Mouse (Mus musculus) right cerebral cortex, adult 18-20 months (tissue): Measurements from ENCODE around the gene Slc17a9.
A peak's percentile ranks its signal among the peaks of the same experiment; 100 is the strongest.

Source experiments
- DNase-seq: peaks from one replicate; pipeline ENCODE4 v3.0.0; 2022; ENCODE audit warnings: mixed read lengths

Gene Slc17a9

DNA sequence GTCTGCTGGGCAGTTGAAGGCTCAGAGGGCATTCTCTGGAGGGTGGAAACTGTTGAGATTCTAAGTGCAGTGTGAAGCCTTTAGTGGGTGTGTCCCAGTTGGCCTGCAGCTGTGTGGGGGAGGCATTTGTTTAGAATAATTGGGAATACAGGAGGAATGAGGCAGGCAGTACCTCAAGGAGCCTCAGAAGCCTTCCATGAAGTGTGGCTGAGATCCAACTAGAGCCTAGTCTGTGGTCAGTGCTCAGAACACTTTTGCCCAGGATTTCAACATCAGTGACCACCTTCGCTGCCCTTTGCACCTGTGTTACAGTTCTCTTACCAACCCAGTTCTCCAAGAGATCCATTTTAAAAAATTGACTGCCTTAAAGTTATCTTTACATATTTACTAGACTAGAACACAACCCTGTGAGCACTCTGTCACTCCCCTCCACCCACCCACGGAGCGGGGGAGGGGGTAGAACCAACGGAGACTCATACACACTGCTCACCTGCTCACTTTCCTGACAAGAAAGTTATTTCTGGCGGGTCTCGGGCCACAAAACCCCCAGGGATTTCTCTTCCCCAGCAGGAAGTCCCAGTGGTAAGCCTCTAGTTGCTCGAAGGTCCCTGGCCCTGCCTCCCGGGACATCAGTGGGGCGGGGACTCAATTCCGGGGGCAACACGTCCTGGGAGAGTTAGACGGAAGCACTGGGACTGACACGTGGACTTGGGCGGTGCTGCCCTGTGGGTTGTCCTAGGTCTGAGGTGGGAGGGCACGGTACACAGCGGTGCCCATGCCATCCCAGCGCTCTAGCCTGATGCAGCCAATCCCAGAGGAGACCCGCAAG lies at the start of gene Slc17a9:
Gene Slc17a9 (plus strand): TSS at position 679 of the 829 bp plus-strand sequence.
- no peak for DNase-seq

DNA sequence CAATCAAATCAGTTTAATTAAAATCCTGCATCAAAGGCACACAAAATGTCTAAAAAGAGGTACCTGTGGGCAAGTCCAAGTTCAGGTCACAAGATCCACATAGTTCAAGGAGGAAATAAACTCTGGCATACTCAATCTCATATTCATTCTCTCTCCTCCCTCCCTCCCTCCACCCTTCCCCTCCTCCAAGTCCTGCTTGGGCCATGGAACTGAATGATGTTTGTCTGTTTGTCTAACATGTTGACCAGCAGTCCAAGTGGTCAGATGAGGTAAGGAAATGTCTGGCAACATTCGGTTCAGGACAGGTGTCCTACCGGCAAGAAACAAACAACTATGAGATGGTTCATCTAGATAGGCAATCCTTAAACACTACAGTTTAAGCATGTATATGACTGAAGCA lies 48.4 kb upstream of the Slc17a9 start:
- no peak for DNase-seq

DNA sequence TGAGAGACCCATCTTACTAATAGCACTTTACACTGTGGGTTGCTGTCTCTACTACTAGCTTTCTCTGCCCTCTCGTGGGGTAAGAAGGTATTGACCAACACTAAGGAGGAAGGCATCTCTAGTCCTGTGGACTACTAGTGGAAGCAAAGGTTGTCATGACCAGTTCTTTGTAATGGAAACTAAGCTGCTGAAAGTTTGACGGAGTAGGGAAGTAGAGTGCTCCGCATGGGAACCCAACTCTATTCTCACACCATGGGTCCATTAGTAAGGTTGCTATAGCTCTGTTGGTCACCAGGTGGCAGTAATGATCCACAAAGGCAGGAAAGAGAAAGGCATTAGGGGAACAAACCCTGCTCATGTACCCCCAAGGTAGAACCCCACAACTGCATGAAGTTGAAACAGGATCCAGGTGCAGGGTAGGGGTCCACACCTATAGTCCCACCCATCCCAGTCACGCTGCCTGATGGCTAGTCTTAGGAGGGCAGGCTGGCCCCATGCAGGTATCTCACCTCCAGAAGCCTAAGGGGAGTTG lies 46.4 kb upstream of the Slc17a9 start:
- DNase-seq: peak; percentile 58

DNA sequence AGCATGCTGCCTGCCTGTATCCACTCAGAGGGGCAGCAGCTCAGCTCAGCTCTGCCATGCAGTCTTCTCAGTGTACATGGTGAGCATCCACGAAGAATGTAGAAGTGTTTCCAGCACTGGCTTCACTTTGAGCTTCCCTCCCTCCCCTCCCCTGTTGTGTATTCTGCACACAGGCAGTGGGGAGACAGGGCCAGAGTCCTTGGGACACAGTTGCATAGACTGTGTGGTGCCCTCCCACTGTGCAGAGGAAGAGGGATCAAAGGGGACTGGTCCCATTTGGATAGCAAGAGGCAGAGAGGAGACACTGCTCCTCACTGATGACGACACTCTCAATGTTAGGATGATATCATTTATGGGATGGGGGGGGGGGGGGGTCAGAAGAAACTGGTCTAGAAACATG lies 43.8 kb upstream of the Slc17a9 start:
- no peak for DNase-seq

DNA sequence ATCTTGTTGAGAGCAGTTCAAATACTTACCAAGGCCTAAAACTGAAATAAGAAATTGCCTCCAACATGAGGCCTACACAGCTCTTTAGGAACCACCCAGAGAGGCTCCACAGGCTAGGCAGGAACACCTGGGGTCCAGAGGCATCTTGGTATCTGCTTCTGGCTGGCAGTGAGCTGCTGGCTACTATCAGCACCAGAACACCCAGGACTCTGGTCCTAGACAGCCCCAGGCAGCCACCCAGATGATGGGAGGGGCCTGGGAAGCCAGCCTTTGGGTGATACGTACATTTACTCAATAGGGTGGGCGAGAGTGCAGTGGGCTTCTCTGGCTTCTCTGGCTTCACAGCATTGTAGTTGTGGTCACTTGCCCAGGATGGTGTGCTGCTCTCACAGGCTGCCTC lies 41.5 kb upstream of the Slc17a9 start:
- DNase-seq: no peak

DNA sequence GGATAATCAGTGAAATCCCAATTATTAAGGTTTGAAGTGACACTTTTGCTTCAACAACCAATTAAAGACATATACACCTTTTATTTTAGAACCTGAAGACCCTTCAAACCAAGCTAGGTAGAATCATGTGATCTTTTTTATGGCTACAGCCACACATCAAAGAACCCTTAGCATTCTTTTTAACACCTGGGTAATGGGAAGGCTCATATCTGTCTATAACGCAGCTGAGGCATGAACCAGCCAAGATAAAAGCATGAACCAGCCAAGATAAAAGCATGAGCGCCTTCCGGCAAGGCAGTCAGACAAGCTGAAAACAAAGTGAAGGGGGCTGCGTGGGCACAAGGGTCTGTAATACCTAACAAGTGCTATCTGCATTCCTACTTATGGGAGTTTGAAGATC lies 41.0 kb upstream of the Slc17a9 start:
- DNase-seq: no peak

DNA sequence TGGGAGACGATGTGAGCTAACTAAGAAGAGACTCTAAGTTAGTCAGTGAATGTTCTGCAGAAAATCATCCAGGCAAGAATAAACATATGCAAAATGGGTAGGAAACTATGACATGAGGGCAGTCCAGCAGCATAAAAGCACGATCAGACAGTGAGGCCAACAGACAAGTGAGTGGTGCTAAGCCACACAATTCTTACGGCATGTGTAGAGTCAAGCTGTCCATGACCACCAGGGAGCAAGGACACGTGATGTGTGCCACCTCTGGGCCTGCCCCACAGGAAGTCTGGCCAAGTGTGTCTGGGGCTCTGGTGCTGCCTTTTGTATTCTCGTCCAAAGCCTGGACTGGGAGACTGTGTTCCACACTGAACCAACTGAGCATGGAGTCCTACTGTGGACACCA lies 35.2 kb upstream of the Slc17a9 start:
- no peak for DNase-seq

DNA sequence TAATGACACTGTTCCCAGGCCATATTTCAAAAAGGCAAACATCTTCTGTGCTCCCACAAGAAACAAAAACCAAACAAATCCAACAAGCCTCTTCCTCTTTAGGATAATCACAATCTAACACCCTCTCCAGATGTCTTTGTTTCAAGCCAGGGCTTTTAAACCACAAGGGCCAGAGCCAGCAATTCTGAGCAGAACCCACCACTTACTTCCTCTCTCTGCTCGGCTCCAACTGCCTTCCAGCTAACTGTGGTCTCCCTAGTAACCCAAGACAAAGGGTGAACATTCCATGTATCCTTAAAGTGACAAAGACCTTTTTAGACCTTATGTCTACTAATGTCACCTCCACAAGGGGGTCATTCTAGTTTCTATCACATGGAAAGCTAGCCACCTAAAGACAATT lies 32.4 kb upstream of the Slc17a9 start:
- no peak for DNase-seq

DNA sequence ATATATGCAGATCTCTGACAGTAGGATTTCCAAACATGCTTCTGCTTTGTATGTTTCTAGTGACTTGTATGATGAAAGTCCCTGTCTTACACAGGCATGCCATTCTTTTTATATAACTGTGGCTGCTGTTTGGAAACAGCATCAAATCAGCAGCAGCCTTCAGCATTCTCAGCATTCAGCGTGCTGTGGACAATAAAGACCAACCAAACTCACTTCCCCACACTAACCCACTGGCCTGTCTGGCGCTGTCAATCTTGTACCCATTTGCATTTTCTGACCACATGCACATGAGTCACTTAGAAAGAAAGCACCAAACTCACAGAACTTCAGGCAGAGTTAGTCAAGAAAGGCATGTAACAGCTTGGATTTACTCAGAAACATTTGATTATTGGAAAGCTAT lies 29.9 kb upstream of the Slc17a9 start:
- DNase-seq: no peak

DNA sequence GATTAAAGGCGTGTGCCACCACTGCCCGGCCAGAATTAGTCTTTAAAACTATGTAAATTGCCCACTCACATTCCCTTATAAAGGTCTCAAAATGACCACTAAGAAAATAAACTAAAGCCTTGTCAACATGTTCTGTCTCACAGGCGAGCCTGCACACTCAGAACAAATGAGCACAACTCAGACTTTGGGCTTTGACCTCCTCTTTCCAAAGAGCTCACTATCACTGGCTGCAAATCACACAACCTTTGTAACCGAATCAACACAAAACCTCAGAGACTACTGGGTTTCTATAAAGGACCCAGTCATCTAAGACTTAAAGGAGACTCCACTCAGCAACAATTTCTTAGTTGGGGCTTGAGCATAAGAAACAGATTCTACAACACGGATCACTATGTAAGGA lies 24.6 kb upstream of the Slc17a9 start:
- DNase-seq: no peak

DNA sequence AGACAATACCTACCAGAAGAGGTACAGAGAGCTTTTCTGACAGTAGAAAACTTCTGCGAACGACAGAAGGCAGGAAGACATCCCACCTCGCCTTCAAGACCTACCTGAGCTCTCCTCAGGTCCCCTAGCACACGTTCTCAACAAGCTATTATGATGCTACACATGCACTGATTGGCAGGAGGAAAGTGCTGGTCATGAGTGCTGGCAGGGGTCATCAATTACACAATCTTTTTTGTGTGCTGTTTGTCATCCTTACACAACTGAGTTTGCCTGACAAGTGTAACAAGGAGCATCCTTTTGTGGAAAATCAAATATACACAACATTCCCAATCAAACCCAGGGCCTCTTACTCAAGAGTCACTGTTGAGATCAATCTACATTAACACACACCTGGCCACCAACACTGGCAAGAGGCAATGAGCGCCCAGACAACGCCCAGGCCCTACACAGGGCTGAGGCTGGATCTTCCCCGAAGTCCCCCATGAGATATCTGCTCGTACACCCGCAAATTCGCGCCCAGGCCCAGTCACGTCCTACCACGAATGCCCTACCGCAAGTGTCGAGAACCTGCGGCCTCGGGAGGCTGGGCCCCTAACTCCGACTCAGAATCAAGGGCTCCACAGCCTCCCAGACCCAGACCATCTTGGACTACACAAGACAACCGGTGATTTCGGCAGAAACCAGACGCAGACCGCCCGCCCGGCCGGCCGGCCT lies 23.9 kb upstream of the Slc17a9 start:
- no peak for DNase-seq

DNA sequence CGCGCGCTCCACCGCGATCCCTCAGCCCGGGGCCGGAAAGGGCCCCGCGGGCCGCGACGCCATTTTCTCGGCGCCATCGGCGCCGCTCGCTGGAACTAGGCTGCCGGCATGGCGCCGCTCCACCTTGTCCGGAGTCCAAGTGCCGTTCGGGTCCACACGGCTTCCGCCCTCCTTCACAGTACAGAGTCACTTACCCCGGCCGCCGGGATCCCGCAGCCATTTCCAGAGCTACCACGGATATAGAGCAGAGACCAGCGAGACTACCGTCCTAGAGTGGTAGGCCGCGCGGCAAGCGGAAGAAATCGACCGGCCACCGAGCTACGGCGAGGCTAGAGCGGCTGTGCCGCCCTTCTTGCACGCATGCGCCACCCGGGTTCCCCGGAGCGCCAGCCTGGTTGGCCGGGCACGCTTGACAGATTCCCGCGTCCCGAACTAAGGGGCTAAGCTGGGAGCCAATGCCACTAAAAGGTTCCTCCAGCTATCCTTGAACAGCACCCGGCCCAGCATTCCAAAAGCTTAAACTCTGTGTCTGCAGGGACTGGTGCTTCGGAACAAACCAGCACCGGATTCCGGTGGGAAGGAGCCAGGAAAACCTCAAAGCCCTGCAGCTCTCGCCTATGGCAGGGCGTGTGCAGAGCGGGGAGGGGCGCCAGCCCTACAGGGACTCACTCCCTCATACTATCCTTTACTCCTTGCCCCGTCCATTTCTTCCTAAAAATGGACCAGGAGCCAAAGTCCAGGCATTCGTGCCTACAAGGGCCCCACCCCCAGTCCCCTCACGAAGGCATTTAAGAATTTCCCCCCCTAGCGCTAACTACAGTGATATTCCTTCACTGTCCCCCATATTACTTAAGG lies 23.1 kb upstream of the Slc17a9 start:
- DNase-seq: peak; percentile 93

DNA sequence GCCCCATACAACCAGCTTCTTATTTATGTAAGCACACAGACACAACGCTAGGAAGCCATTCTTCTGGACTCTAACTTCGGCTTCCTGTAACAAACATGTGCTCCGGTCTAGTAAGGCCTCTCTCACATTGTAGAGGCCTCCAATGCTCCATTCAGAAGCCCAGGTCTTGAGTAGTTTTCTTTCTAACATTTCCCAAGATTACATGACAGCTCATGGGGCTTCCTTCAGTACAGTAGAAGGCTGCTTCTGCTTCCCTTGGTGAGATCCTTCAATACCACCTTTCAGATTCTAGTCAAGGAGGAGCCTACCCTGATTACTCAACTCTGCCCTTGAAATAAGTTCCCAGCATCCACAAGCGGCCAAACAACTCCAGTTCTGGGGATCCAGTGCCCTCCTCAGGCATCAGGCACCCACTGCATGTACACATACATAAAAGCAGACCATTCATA lies 22.3 kb upstream of the Slc17a9 start:
- no peak for DNase-seq

DNA sequence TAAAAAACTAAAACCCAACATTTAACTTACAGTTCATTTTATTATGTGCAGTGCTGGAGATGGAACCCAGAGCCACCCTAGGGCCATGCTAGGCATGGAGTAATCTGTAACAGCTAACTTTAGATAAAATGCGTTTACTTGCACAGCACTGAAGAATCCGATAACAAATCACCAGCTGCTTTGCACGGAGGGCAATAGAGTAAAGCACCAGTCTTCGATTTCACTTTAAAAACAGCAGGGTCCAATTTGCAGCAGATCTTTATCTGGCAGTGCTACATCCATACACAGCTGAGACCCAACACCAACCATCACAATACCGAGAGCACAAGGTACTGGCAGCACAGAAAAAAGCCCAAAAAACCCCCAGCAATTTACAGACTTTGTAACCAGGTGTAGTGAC lies 21.9 kb upstream of the Slc17a9 start:
- DNase-seq: no peak

DNA sequence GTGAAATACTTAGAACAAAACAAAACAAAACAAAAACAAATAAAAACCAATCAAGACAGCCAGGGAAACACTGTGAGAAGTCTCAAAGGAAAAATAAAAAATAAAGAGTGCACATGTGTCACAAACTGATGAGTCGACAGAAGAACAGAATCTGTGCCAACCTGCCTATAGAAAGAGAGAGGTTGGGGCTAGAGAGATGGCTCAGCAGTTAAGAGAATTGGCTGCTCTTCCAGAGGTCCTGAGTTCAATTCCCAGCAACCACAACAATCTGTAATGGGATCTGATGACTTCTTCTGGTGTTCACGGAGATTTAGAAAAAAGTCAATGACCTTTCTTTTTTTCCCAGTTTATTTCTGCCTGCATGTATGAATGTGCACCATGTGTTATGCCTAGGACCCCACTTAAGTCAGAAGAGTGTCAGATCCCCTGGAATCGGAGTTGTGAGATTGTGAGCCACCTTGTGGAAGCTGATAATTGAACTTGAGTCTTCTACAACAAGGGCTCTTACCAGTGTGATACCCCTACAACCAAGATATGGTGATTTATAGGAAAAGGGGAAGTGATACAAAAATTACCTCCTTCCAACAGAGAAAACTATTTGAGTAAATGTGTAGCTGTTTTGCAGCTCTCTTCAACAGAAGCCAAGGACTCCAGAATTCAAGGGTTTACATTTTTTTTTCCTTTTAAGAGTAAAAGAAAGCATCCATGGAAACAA lies 21.3 kb upstream of the Slc17a9 start:
- no peak for DNase-seq

DNA sequence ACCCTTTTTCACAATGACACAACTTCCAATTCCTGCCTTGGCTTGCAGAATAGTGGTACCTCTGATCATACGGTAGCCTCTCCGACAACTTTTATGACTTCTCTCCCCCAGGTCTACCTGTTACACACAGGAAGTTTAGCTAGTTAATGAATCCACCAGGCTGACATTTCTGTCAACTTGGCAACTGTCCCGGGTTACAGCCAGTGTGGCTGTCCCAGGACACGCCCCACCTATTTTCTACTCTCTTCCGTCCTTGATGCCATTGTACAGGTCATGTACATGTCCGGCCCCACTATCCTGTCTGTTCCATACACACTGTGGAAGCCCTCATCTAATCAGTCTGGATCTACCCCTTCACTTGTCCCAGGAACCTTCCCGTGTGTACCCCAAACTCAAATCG lies 20.5 kb upstream of the Slc17a9 start:
- DNase-seq: no peak

DNA sequence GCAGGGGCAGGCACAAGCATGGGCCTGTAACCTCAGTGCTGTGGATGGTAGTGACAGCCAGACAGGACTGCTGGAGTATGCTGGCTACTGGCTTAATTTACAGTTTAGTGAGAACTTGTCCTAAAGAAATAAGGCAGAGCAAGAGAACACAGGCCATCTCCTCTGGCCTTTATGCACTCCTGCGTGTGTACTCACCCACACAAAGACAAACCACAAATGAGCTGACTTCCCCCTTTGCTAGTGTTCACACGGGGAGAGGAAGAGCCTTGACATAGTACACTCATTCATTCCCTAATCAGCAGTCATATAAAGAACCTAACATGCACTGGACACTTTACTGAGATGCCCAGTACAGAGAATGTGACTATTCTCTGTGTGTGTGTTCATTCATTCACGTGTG lies 20.0 kb upstream of the Slc17a9 start:
- no peak for DNase-seq

DNA sequence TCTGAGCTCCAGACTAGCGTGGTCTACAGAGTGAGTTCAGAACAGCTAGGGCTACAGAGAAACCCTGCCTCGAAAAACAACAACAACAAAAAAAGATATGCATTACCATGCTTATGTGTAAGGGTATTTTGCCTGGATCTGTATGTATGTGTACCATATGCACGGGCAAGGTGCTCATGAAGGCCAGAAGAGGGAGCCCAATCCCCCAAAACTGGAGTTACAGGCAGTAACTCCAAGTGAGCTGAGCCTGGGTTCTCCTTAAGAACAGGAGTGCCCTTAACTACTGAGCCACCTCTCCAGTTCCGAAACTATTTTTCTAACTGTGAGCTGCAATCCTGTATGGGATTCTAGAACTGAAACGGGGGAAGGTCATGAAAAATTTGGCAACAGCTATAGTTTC lies 19.1 kb upstream of the Slc17a9 start:
- DNase-seq: no peak

DNA sequence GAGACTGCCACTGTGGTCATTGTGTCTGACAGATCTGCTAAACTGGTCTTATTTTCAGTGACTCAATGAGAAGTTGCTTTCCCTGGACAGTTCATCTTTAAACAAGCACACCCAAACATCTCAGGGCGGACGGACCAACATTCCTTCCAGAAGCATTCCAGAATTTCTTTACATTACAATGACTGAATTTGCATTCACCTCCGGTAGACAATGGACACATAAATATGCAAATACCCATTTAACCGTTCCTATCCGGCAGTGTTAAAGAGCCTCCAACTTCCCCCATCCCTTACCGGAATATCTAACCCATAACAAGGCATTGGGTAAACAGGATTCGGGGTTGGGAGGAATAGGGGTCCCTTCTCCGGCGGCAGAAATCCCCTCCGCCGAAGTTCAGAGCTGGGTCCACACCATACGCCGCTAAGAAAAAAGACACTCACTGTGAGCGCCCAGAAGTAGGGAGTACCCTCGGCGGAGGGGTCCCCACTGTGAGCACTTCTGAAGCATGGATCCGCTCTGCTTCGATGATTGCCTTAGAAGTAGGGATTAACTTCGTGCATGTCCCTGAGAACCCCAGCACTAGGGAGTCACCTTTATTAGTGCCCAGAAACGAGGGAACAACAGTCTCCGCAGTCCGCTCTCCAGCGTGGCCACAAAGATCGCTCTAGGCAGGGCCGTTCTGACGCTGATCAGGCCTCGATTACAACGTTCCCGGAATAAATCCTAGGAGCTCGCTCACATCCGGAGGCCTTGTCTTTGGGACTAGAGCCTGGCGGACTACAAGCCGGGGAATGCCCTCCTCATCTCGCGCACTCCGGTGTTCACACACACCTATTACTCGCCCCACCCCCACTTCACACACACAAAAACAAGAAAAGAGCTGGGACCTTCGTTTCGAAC lies 15.8 kb upstream of the Slc17a9 start:
- no peak for DNase-seq

DNA sequence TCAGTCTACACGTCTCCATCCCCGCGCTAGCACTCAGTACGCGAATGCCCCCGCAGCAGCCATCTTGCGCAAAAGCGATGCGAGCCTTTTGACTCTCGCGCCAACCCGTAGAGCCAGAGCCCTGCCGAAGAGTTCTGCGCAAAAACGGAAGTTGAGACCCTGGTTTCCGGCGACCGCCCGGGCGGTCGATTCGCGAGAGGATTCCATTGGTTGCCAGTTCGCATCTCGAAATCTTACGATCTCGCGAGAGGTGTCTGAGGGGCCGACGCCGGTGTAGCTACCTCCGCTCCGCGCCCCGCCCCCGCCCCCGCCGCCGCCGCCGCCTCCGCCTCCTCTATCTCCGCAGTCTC lies 15.2 kb upstream of the Slc17a9 start, which contains the start of the genes Dido1 and Gid8:
Gene Dido1 (minus strand): TSS at position 77 of the 350 bp plus-strand sequence.
Gene Gid8 (plus strand): TSS at position 195 of the 350 bp plus-strand sequence.
- DNase-seq: peak; percentile 97
